Mouse (Mus musculus): ENCODE results near the gene Eppin.
"Not testable (repeated sequence)": the region's sequence is repeated elsewhere in the genome, so short reads cannot be mapped to it uniquely, and the experiment has no call there.

The Eppin gene

GRCm38 (mm10) chr2:164593494-164593893, at the start of gene Eppin:
TSS of gene Eppin (minus strand) at chr2:164593594.
- DNase-seq (ENCODE audit: extremely low spot score, low read depth, low spot score), result no peak

GRCm38 (mm10) chr2:164641881-164642673, 48.7 kb upstream of the Eppin start:
- no peak for DNase-seq (ENCODE audit: extremely low spot score, low read depth, low spot score)

- DNase-seq (ENCODE audit: extremely low spot score, low read depth, low spot score), result no peak
These were observed 47.7 kb upstream of the Eppin start for GRCm38 (mm10) chr2:164641129-164641528.

- no peak for DNase-seq (ENCODE audit: extremely low spot score, low read depth, low spot score)
These were observed 45.3 kb upstream of the Eppin start, which contains the start of gene Wfdc16 for GRCm38 (mm10) chr2:164638696-164639095. TSS of gene Wfdc16 (minus strand) at chr2:164638796.

GRCm38 (mm10) chr2:164635266-164635665, 41.9 kb upstream of the Eppin start:
- no peak for DNase-seq (ENCODE audit: extremely low spot score, low read depth, low spot score)

GRCm38 (mm10) chr2:164621775-164622174, 28.4 kb upstream of the Eppin start:
- DNase-seq (ENCODE audit: extremely low spot score, low read depth, low spot score), result no peak

- DNase-seq (ENCODE audit: extremely low spot score, low read depth, low spot score), result no peak
These were observed 25.7 kb upstream of the Eppin start for GRCm38 (mm10) chr2:164619050-164619449.

GRCm38 (mm10) chr2:164615386-164615785, 22.0 kb upstream of the Eppin start:
- no peak for DNase-seq (ENCODE audit: extremely low spot score, low read depth, low spot score)

- not testable (repeated sequence) for DNase-seq (ENCODE audit: extremely low spot score, low read depth, low spot score)
These were observed 20.1 kb upstream of the Eppin start, which contains the start of the genes Wfdc6b and Wfdc8 for GRCm38 (mm10) chr2:164613471-164613870. TSS of gene Wfdc6b (plus strand) at chr2:164613522. TSS of gene Wfdc8 (minus strand) at chr2:164613626.

- no peak for DNase-seq (ENCODE audit: extremely low spot score, low read depth, low spot score)
These were observed 15.4 kb upstream of the Eppin start for GRCm38 (mm10) chr2:164608781-164609180.

GRCm38 (mm10) chr2:164604411-164604810, 11.0 kb upstream of the Eppin start:
- DNase-seq (ENCODE audit: extremely low spot score, low read depth, low spot score), result no peak

- no peak for DNase-seq (ENCODE audit: extremely low spot score, low read depth, low spot score)
These were observed 10.1 kb upstream of the Eppin start for GRCm38 (mm10) chr2:164603482-164603881.

- DNase-seq (ENCODE audit: extremely low spot score, low read depth, low spot score), result no peak
These were observed 6.8 kb upstream of the Eppin start for GRCm38 (mm10) chr2:164600179-164600578.

- peak; percentile 72 for DNase-seq (ENCODE audit: extremely low spot score, low read depth, low spot score)
These were observed 1.4 kb downstream of the Eppin start for GRCm38 (mm10) chr2:164592014-164592413.

GRCm38 (mm10) chr2:164585025-164585725, 8.2 kb downstream of the Eppin start, which contains the start of gene Wfdc6a:
TSS of gene Wfdc6a (minus strand) at chr2:164585447.
- not testable (repeated sequence) for DNase-seq (ENCODE audit: extremely low spot score, low read depth, low spot score)

- DNase-seq (ENCODE audit: extremely low spot score, low read depth, low spot score), result not testable (repeated sequence)
These were observed 20.0 kb downstream of the Eppin start, which contains the start of gene Spint3 for GRCm38 (mm10) chr2:164573359-164573758. TSS of gene Spint3 (minus strand) at chr2:164573459.

- DNase-seq (ENCODE audit: extremely low spot score, low read depth, low spot score), result no peak
These were observed 25.9 kb downstream of the Eppin start for GRCm38 (mm10) chr2:164567460-164567859.

- DNase-seq (ENCODE audit: extremely low spot score, low read depth, low spot score), result no peak
These were observed 26.4 kb downstream of the Eppin start for GRCm38 (mm10) chr2:164566997-164567396.

- DNase-seq (ENCODE audit: extremely low spot score, low read depth, low spot score), result no peak
These were observed 29.0 kb downstream of the Eppin start for GRCm38 (mm10) chr2:164564346-164564745.

GRCm38 (mm10) chr2:164563339-164564038, 29.9 kb downstream of the Eppin start:
- DNase-seq (ENCODE audit: extremely low spot score, low read depth, low spot score), result peak; percentile 28
